Mouse (Mus musculus): ENCODE results near the gene Kcnh8. TPM values are rescaled to one million over a fixed set of nuclear protein-coding genes. Genes with fewer than 3 reads are reported as not detected.

Kcnh8 gene
- polyA plus RNA-seq, 1 experiment from 2014 or later: 4.2 TPM

- ATAC-seq (ENCODE audit: low FRiP score): no peak
- H3K36me3 ChIP-seq: no peaks in the 10 kb centered on the region
Measured at GRCm38 (mm10) chr17:52649186-52649585, 46.7 kb downstream of the Kcnh8 start.

GRCm38 (mm10) chr17:52691988-52692387 lies 89.5 kb downstream of the Kcnh8 start:
- H3K4me3 ChIP-seq (replicated peaks): no peak overlapping the region
- no peak for ATAC-seq (ENCODE audit: low FRiP score)
- no peak overlapping the region for H3K27ac ChIP-seq (replicated peaks)
- H3K9me3 ChIP-seq (replicated peaks): no peaks in the 10 kb centered on the region
- no peak overlapping the region for H3K4me2 ChIP-seq
- no peak overlapping the region for H3K9ac ChIP-seq (replicated peaks)
- H3K4me1 ChIP-seq: no peaks in the 10 kb centered on the region
- H3K36me3 ChIP-seq: no peaks in the 10 kb centered on the region
- no peaks in the 10 kb centered on the region for H3K27me3 ChIP-seq (replicated peaks)

More at GRCm38 (mm10) chr17:52649186-52649585, 46.7 kb downstream of the Kcnh8 start:
- Histone ChIP-seq H3K27me3 (replicated peaks) (no peaks in the 10 kb centered on the region), H3K9me3 (replicated peaks) (no peaks in the 10 kb centered on the region), H3K4me3 (replicated peaks) (no peak overlapping the region), H3K4me1 (no peaks in the 10 kb centered on the region), H3K9ac (replicated peaks) (no peak overlapping the region), H3K4me2 (no peak overlapping the region), H3K27ac (replicated peaks) (no peak overlapping the region)

- ATAC-seq (ENCODE audit: low FRiP score): no peak
- no peaks in the 10 kb centered on the region for H3K4me1 ChIP-seq
- no peaks in the 10 kb centered on the region for H3K27me3 ChIP-seq (replicated peaks)
- H3K9me3 ChIP-seq (replicated peaks): no peaks in the 10 kb centered on the region
- WGBS: 78% methylated on average over 3 of the region's 3 CpGs
- H3K27ac ChIP-seq (replicated peaks): no peak overlapping the region
- no peak overlapping the region for H3K4me3 ChIP-seq (replicated peaks)
- H3K4me2 ChIP-seq: no peak overlapping the region
- no peak overlapping the region for H3K9ac ChIP-seq (replicated peaks)
- H3K36me3 ChIP-seq: no peaks in the 10 kb centered on the region
Measured at GRCm38 (mm10) chr17:52701944-52702343, 99.4 kb downstream of the Kcnh8 start.

- no peak overlapping the region for H3K9ac ChIP-seq (replicated peaks)
- no peaks in the 10 kb centered on the region for H3K4me1 ChIP-seq
- no peaks in the 10 kb centered on the region for H3K27me3 ChIP-seq (replicated peaks)
- 4% methylated on average over 1 of the region's 1 CpGs for WGBS
- no peak overlapping the region for H3K4me2 ChIP-seq
- no peak for ATAC-seq (ENCODE audit: low FRiP score)
- no peaks in the 10 kb centered on the region for H3K36me3 ChIP-seq
- H3K27ac ChIP-seq (replicated peaks): no peak overlapping the region
- H3K4me3 ChIP-seq (replicated peaks): no peak overlapping the region
- H3K9me3 ChIP-seq (replicated peaks): no peaks in the 10 kb centered on the region
Measured at GRCm38 (mm10) chr17:52712319-52712718, 109.8 kb downstream of the Kcnh8 start.

GRCm38 (mm10) chr17:52722214-52722613 lies 119.7 kb downstream of the Kcnh8 start:
- Histone ChIP-seq H3K4me2 (no peak overlapping the region), H3K36me3 (no peaks in the 10 kb centered on the region), H3K4me3 (replicated peaks) (no peak overlapping the region), H3K9me3 (replicated peaks) (no peaks in the 10 kb centered on the region), H3K4me1 (no peaks in the 10 kb centered on the region), H3K27me3 (replicated peaks) (no peaks in the 10 kb centered on the region), H3K27ac (replicated peaks) (no peak overlapping the region), H3K9ac (replicated peaks) (no peak overlapping the region)
- ATAC-seq (ENCODE audit: low FRiP score): no peak
- WGBS: 79% methylated on average over 3 of the region's 3 CpGs

GRCm38 (mm10) chr17:52728806-52729205 lies 126.3 kb downstream of the Kcnh8 start:
- no peak for ATAC-seq (ENCODE audit: low FRiP score)
- WGBS: 70% methylated on average over 2 of the region's 2 CpGs
- no peaks in the 10 kb centered on the region for H3K27me3 ChIP-seq (replicated peaks)
- no peak overlapping the region for H3K27ac ChIP-seq (replicated peaks)
- H3K4me3 ChIP-seq (replicated peaks): no peak overlapping the region
- no peaks in the 10 kb centered on the region for H3K4me1 ChIP-seq
- H3K9ac ChIP-seq (replicated peaks): no peak overlapping the region
- H3K9me3 ChIP-seq (replicated peaks): no peaks in the 10 kb centered on the region
- no peaks in the 10 kb centered on the region for H3K36me3 ChIP-seq
- no peak overlapping the region for H3K4me2 ChIP-seq

DNA sequence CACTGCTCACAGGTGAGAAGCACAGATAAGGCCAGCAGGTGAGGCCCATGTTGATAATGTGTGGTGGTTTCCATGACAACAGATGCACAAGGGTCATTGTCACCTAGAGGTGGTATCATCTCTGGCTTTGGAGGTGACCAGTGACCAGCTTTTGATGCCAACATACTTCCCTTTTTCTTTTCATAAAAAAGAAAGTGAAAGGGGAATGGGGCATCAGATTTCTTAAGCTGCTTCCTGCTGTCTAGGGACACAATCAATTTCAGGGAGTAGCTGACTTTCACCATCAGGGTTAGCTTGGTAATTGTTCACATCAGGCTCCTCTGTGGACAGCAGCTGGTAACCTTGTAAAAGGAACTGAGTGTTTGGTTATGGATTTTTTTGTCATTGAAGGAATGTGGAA lies 135.9 kb downstream of the Kcnh8 start:
- no peaks in the 10 kb centered on the region for H3K27me3 ChIP-seq (replicated peaks)
- no peaks in the 10 kb centered on the region for H3K4me1 ChIP-seq
- H3K36me3 ChIP-seq: no peaks in the 10 kb centered on the region
- no peak overlapping the region for H3K9ac ChIP-seq (replicated peaks)
- H3K9me3 ChIP-seq (replicated peaks): no peaks in the 10 kb centered on the region
- no peak for ATAC-seq (ENCODE audit: low FRiP score)
- H3K4me2 ChIP-seq: no peak overlapping the region
- no peak overlapping the region for H3K4me3 ChIP-seq (replicated peaks)
- no peak overlapping the region for H3K27ac ChIP-seq (replicated peaks)

GRCm38 (mm10) chr17:52788151-52788550 lies 185.6 kb downstream of the Kcnh8 start:
- no peak overlapping the region for H3K9ac ChIP-seq (replicated peaks)
- no peak overlapping the region for H3K27ac ChIP-seq (replicated peaks)
- H3K4me1 ChIP-seq: no peaks in the 10 kb centered on the region
- no peaks in the 10 kb centered on the region for H3K36me3 ChIP-seq
- ATAC-seq (ENCODE audit: low FRiP score): no peak
- H3K9me3 ChIP-seq (replicated peaks): no peaks in the 10 kb centered on the region
- whole genome bisulfite sequencing: 75% methylated on average over 3 of the region's 3 CpGs
- no peaks in the 10 kb centered on the region for H3K27me3 ChIP-seq (replicated peaks)
- H3K4me3 ChIP-seq (replicated peaks): no peak overlapping the region
- no peak overlapping the region for H3K4me2 ChIP-seq

DNA sequence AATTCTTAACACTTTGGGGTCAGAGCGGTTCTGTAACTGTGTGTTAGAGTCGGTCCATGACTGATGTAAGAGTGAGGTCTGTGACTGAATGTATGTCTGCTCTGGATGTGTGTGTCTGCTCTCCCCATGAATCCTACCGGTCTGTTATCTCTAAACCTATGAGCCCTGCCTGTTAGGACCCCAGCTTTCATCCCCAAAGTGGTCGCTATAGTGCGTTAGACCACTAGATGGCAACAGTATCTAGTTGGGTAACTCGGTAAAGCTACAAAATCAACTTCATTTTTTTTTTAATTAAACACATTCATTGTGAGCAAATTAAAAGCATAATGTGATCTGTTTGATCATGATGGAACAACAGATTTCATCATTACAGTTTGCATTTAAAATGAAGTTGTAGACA lies 202.0 kb downstream of the Kcnh8 start:
- Histone ChIP-seq H3K4me2 (no peak overlapping the region), H3K9me3 (replicated peaks) (no peaks in the 10 kb centered on the region), H3K4me1 (no peaks in the 10 kb centered on the region), H3K4me3 (replicated peaks) (no peak overlapping the region), H3K27me3 (replicated peaks) (no peaks in the 10 kb centered on the region), H3K36me3 (no peaks in the 10 kb centered on the region), H3K27ac (replicated peaks) (no peak overlapping the region), H3K9ac (replicated peaks) (no peak overlapping the region)
- 68% methylated on average over 6 of the region's 6 CpGs for WGBS
- ATAC-seq (ENCODE audit: low FRiP score): no peak

DNA sequence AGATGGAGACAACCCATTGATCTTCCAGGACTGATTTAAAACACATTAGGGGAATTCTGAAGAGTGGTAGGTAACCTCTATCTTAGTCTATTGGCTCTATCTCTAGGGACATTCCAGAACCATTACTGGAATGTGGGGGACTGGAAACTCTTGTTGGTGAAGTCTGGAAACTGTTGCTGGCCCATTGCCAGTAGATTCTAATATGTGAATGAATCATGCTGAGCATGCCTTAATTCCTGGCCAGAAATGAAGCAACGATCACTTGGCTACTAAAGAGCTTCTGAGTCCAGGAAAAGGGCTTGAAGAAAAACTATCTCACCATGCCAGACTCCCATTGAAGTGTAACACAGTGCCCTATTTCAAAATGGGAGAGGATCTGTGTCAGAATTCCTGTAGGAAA lies 208.3 kb downstream of the Kcnh8 start:
- Histone ChIP-seq H3K9me3 (replicated peaks) (0 out of 2 replicates have a peak, but pooled peaks cover 2% of the 10 kb centered on the region), H3K27ac (replicated peaks) (no peak overlapping the region), H3K4me3 (replicated peaks) (no peak overlapping the region), H3K9ac (replicated peaks) (no peak overlapping the region), H3K27me3 (replicated peaks) (no peaks in the 10 kb centered on the region), H3K36me3 (no peaks in the 10 kb centered on the region), H3K4me2 (no peak overlapping the region), H3K4me1 (no peaks in the 10 kb centered on the region)
- WGBS: 47% methylated on average over 1 of the region's 1 CpGs
- ATAC-seq (ENCODE audit: low FRiP score): no peak

- no peak overlapping the region for H3K27ac ChIP-seq (replicated peaks)
- H3K27me3 ChIP-seq (replicated peaks): no peaks in the 10 kb centered on the region
- WGBS: 83% methylated on average over 1 of the region's 1 CpGs
- no peaks in the 10 kb centered on the region for H3K36me3 ChIP-seq
- H3K9me3 ChIP-seq (replicated peaks): 0 out of 2 replicates have a peak, but pooled peaks cover 2% of the 10 kb centered on the region
- no peak overlapping the region for H3K4me2 ChIP-seq
- H3K4me3 ChIP-seq (replicated peaks): no peak overlapping the region
- no peaks in the 10 kb centered on the region for H3K4me1 ChIP-seq
- H3K9ac ChIP-seq (replicated peaks): no peak overlapping the region
- no peak for ATAC-seq (ENCODE audit: low FRiP score)
Measured at GRCm38 (mm10) chr17:52819007-52819406, 216.5 kb downstream of the Kcnh8 start.

DNA sequence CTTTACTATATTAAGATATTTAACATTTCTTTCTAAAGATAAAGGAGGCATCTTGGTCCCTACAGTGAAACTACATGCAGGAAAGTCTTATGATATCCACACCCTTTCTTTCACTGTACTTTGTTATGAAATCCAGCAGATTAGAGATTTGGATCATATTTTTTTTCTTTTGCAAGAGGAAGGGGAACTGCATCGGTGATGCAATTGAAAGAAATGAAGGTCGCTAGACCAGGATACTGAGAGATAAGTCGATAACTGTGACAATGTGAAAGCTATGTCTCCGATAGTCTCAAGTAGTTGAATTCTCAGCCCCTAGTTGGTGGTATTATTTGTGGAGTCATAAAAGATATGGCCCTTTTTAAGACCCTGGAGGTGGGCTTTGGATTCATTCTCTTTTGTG lies 227.2 kb downstream of the Kcnh8 start:
- 92% methylated on average over 4 of the region's 4 CpGs for WGBS
- H3K4me1 ChIP-seq: no peaks in the 10 kb centered on the region
- ATAC-seq (ENCODE audit: low FRiP score): no peak

GRCm38 (mm10) chr17:52873195-52873594 lies 270.7 kb downstream of the Kcnh8 start:
- no peaks in the 10 kb centered on the region for H3K9me3 ChIP-seq (replicated peaks)
- no peaks in the 10 kb centered on the region for H3K27me3 ChIP-seq (replicated peaks)
- no peak overlapping the region for H3K4me2 ChIP-seq
- WGBS: 91% methylated on average over 3 of the region's 3 CpGs
- H3K36me3 ChIP-seq: no peaks in the 10 kb centered on the region
- no peaks in the 10 kb centered on the region for H3K4me1 ChIP-seq
- no peak overlapping the region for H3K9ac ChIP-seq (replicated peaks)
- no peak for ATAC-seq (ENCODE audit: low FRiP score)
- H3K27ac ChIP-seq (replicated peaks): no peak overlapping the region
- H3K4me3 ChIP-seq (replicated peaks): no peak overlapping the region

More for the DNA sequence above, 227.2 kb downstream of the Kcnh8 start:
- Histone ChIP-seq H3K27ac (replicated peaks) (no peak overlapping the region), H3K27me3 (replicated peaks) (no peaks in the 10 kb centered on the region), H3K36me3 (no peaks in the 10 kb centered on the region), H3K9ac (replicated peaks) (no peak overlapping the region), H3K4me3 (replicated peaks) (no peak overlapping the region), H3K4me2 (no peak overlapping the region), H3K9me3 (replicated peaks) (no peaks in the 10 kb centered on the region)

Data from neural tube, embryonic 15.5 days (tissue).